Mouse (Mus musculus): ENCODE measurements around the gene Serp2. TPM values are rescaled to one million over a fixed set of nuclear protein-coding genes. Genes with fewer than 3 reads are reported as not detected.

The Serp2 gene
- 164 and 199 TPM in 2 replicates for total RNA-seq (2014; rRNA removed)
- 271 and 292 TPM in 2 replicates for polyA plus RNA-seq (2015; fragmentation: Nextera tagmentation; extraction: Ambion mirVana)

GRCm38 (mm10) chr14:76556852-76557208, at the start of gene Serp2:
Gene Serp2, minus strand, starts transcription at chr14:76556889.
- WGBS = 10% methylated on average over 14 of the region's 17 CpGs
- TF ChIP-seq CTCF (IDR thresholded peaks at IDR 0.05) = no peak
- Histone ChIP-seq H3K4me3 (ENCODE audit: low read depth, low read length) (peak within 1 kb of the TSS; percentile 65), H3K27me3 (ENCODE audit: insufficient read depth, low read length) (no peaks in the 10 kb centered on the region), H3K4me2 (ENCODE audit: low read depth, low read length, poor library complexity, severe bottlenecking) (peak within 1 kb of the TSS; percentile 83), H3K36me3 (ENCODE audit: insufficient read depth, low read length) (no peaks in the 10 kb centered on the region), H3K9me3 (ENCODE audit: low read length) (no peaks in the 10 kb centered on the region), H3K27ac (ENCODE audit: low read depth, low read length) (peak within 1 kb of the TSS; percentile 93), H3K9ac (replicated peaks; ENCODE audit: low read length, poor library complexity, severe bottlenecking) (peak within 1 kb of the TSS; percentile 86), H3K4me1 (ENCODE audit: insufficient read depth, low read length) (peaks cover 14% of the 10 kb centered on the region; the same call in 1 of the 2 replicates)
- no peak for DNase-seq (ENCODE audit: low spot score)
- ATAC-seq (ENCODE audit: low FRiP score) = peak; percentile 48

GRCm38 (mm10) chr14:76605931-76606534, 49.3 kb upstream of the Serp2 start:
- ATAC-seq (ENCODE audit: low FRiP score) (no peak), DNase-seq (ENCODE audit: low spot score) (no peak)
- no peak for TF ChIP-seq CTCF (IDR thresholded peaks at IDR 0.05)
- WGBS = 64% methylated on average over 13 of the region's 13 CpGs
- H3K9ac ChIP-seq (replicated peaks; ENCODE audit: low read length, poor library complexity, severe bottlenecking) = no peak overlapping the region
- H3K4me3 ChIP-seq (ENCODE audit: low read depth, low read length) = no peak overlapping the region
- H3K27me3 ChIP-seq (ENCODE audit: insufficient read depth, low read length) = no peaks in the 10 kb centered on the region
- H3K27ac ChIP-seq (ENCODE audit: low read depth, low read length) = no peak overlapping the region
- no peaks in the 10 kb centered on the region for H3K9me3 ChIP-seq (ENCODE audit: low read length)
- no peaks in the 10 kb centered on the region for H3K4me1 ChIP-seq (ENCODE audit: insufficient read depth, low read length)
- H3K4me2 ChIP-seq (ENCODE audit: low read depth, low read length, poor library complexity, severe bottlenecking) = no peak overlapping the region
- no peaks in the 10 kb centered on the region for H3K36me3 ChIP-seq (ENCODE audit: insufficient read depth, low read length)

GRCm38 (mm10) chr14:76604012-76604411, 47.3 kb upstream of the Serp2 start:
- DNase-seq (ENCODE audit: low spot score) (no peak), ATAC-seq (ENCODE audit: low FRiP score) (no peak)
- TF ChIP-seq CTCF (IDR thresholded peaks at IDR 0.05) = no peak
- H3K27ac ChIP-seq (ENCODE audit: low read depth, low read length) = no peak overlapping the region
- no peaks in the 10 kb centered on the region for H3K9me3 ChIP-seq (ENCODE audit: low read length)
- no peaks in the 10 kb centered on the region for H3K27me3 ChIP-seq (ENCODE audit: insufficient read depth, low read length)
- H3K36me3 ChIP-seq (ENCODE audit: insufficient read depth, low read length) = no peaks in the 10 kb centered on the region
- no peak overlapping the region for H3K4me3 ChIP-seq (ENCODE audit: low read depth, low read length)
- no peak overlapping the region for H3K4me2 ChIP-seq (ENCODE audit: low read depth, low read length, poor library complexity, severe bottlenecking)
- WGBS = 70% methylated on average over 6 of the region's 6 CpGs
- 0 out of 2 replicates have a peak, but pooled peaks cover 3% of the 10 kb centered on the region for H3K4me1 ChIP-seq (ENCODE audit: insufficient read depth, low read length)
- H3K9ac ChIP-seq (replicated peaks; ENCODE audit: low read length, poor library complexity, severe bottlenecking) = no peak overlapping the region

- Histone ChIP-seq H3K4me3 (ENCODE audit: low read depth, low read length) (no peak overlapping the region), H3K27me3 (ENCODE audit: insufficient read depth, low read length) (no peaks in the 10 kb centered on the region), H3K27ac (ENCODE audit: low read depth, low read length) (no peak overlapping the region), H3K36me3 (ENCODE audit: insufficient read depth, low read length) (no peaks in the 10 kb centered on the region), H3K4me2 (ENCODE audit: low read depth, low read length, poor library complexity, severe bottlenecking) (no peak overlapping the region), H3K9me3 (ENCODE audit: low read length) (no peaks in the 10 kb centered on the region), H3K9ac (replicated peaks; ENCODE audit: low read length, poor library complexity, severe bottlenecking) (no peak overlapping the region), H3K4me1 (ENCODE audit: insufficient read depth, low read length) (0 out of 2 replicates have a peak, but pooled peaks cover 7% of the 10 kb centered on the region)
- no peak for DNase-seq (ENCODE audit: low spot score)
- no peak for ATAC-seq (ENCODE audit: low FRiP score)
- TF ChIP-seq CTCF (IDR thresholded peaks at IDR 0.05) = no peak
- 82% methylated on average over 4 of the region's 4 CpGs for WGBS
Observed at GRCm38 (mm10) chr14:76601654-76602053, 45.0 kb upstream of the Serp2 start.

GRCm38 (mm10) chr14:76600391-76600790, 43.7 kb upstream of the Serp2 start:
- no peak overlapping the region for H3K4me3 ChIP-seq (ENCODE audit: low read depth, low read length)
- H3K36me3 ChIP-seq (ENCODE audit: insufficient read depth, low read length) = no peaks in the 10 kb centered on the region
- ATAC-seq (ENCODE audit: low FRiP score) (no peak), DNase-seq (ENCODE audit: low spot score) (no peak)
- TF ChIP-seq CTCF (IDR thresholded peaks at IDR 0.05) = no peak
- H3K27ac ChIP-seq (ENCODE audit: low read depth, low read length) = no peak overlapping the region
- 79% methylated on average over 3 of the region's 3 CpGs for WGBS
- no peak overlapping the region for H3K4me2 ChIP-seq (ENCODE audit: low read depth, low read length, poor library complexity, severe bottlenecking)
- 0 out of 2 replicates have a peak, but pooled peaks cover 7% of the 10 kb centered on the region for H3K4me1 ChIP-seq (ENCODE audit: insufficient read depth, low read length)
- no peak overlapping the region for H3K9ac ChIP-seq (replicated peaks; ENCODE audit: low read length, poor library complexity, severe bottlenecking)
- H3K9me3 ChIP-seq (ENCODE audit: low read length) = no peaks in the 10 kb centered on the region
- H3K27me3 ChIP-seq (ENCODE audit: insufficient read depth, low read length) = no peaks in the 10 kb centered on the region

- H3K36me3 ChIP-seq (ENCODE audit: insufficient read depth, low read length) = no peaks in the 10 kb centered on the region
- TF ChIP-seq CTCF (IDR thresholded peaks at IDR 0.05) = no peak
- WGBS = 44% methylated on average over 4 of the region's 4 CpGs
- H3K9ac ChIP-seq (replicated peaks; ENCODE audit: low read length, poor library complexity, severe bottlenecking) = no peak overlapping the region
- no peak overlapping the region for H3K4me2 ChIP-seq (ENCODE audit: low read depth, low read length, poor library complexity, severe bottlenecking)
- H3K27me3 ChIP-seq (ENCODE audit: insufficient read depth, low read length) = no peaks in the 10 kb centered on the region
- no peak for ATAC-seq (ENCODE audit: low FRiP score)
- H3K9me3 ChIP-seq (ENCODE audit: low read length) = no peaks in the 10 kb centered on the region
- H3K27ac ChIP-seq (ENCODE audit: low read depth, low read length) = no peak overlapping the region
- 0 out of 2 replicates have a peak, but pooled peaks cover 7% of the 10 kb centered on the region for H3K4me1 ChIP-seq (ENCODE audit: insufficient read depth, low read length)
- DNase-seq (ENCODE audit: low spot score) = peak; percentile 14
- no peak overlapping the region for H3K4me3 ChIP-seq (ENCODE audit: low read depth, low read length)
Observed at GRCm38 (mm10) chr14:76599706-76600105, 43.0 kb upstream of the Serp2 start.

Data from midbrain, postnatal 0 days (tissue).